Mouse (Mus musculus) limb, embryonic 10.5 days (tissue): ENCODE measurements around the gene Itpr1. TPM values are rescaled to one million over a fixed set of nuclear protein-coding genes. Genes with fewer than 3 reads are reported as not detected.

ENCODE experiments used
- DNase-seq: peaks from one replicate; pipeline ENCODE4 v3.0.0-alpha.2; 2017; ENCODE audit warnings: low spot score
- H3K27ac ChIP-seq: fragments of 300-500 bp; sonication (generic); 2 replicates; pipeline ENCODE4 v1.5.1; 2016; ENCODE audit warnings: mild to moderate bottlenecking
- H3K27me3 ChIP-seq: fragments of 300-500 bp; sonication (generic); 2 replicates; pipeline ENCODE4 v1.6.1; 2016; ENCODE audit warnings: low read depth, mild to moderate bottlenecking; ENCODE audit not compliant: poor library complexity, severe bottlenecking
- H3K36me3 ChIP-seq: fragments of 300-500 bp; sonication (generic); 2 replicates; pipeline ENCODE4 v1.6.1; 2016; ENCODE audit warnings: mild to moderate bottlenecking, moderate library complexity
- H3K4me1 ChIP-seq: fragments of 300-500 bp; sonication (generic); 2 replicates; pipeline ENCODE4 v1.6.1; 2016
- H3K4me3 ChIP-seq: fragments of 300-500 bp; sonication (generic); 2 replicates; pipeline ENCODE4 v1.5.1; 2016; ENCODE audit warnings: mild to moderate bottlenecking, moderate library complexity
- H3K9me3 ChIP-seq: fragments of 300-500 bp; sonication (generic); replicated peaks from 2 replicates; pipeline ENCODE4 v1.6.1; 2016; ENCODE audit warnings: mild to moderate bottlenecking
- WGBS: fragments of 180-500 bp; shearing (Covaris S2); methylation state at CpG from one replicate; pipeline ENCODE4 v1.1.7; 2016; 5-methylcytosine and 5-hydroxymethylcytosine counted together
- polyA plus RNA-seq: library from polyadenylated mRNA; unstranded; fragments of >200 nt; fragmentation: Nextera tagmentation; extraction: Ambion mirVana; gene quantifications from 2 replicates; pipeline ENCODE4 v1.2.1, GENCODE M21; 2016

Gene Itpr1
- polyA plus RNA-seq, 1 experiment from 2014 or later: 9.8 TPM

- no peak overlapping the region for H3K27ac ChIP-seq
- no peak overlapping the region for H3K4me3 ChIP-seq
- H3K36me3 ChIP-seq: peaks cover 6% of the 10 kb centered on the region; the same call in 1 of the 2 replicates
- no peak for DNase-seq
- no peaks in the 10 kb centered on the region for H3K9me3 ChIP-seq
- H3K27me3 ChIP-seq: no peaks in the 10 kb centered on the region
- peaks cover 16% of the 10 kb centered on the region for H3K4me1 ChIP-seq
- 79% methylated on average over 5 of the region's 5 CpGs for WGBS
These were observed 9.5 kb downstream of the Itpr1 start for GRCm38 (mm10) chr6:108222435-108222834.

- Histone ChIP-seq H3K27ac (no peak overlapping the region), H3K4me3 (no peak overlapping the region), H3K27me3 (no peaks in the 10 kb centered on the region), H3K4me1 (peaks cover 16% of the 10 kb centered on the region), H3K36me3 (peaks cover 5% of the 10 kb centered on the region; the same call in 1 of the 2 replicates), H3K9me3 (no peaks in the 10 kb centered on the region)
- no peak for DNase-seq
- WGBS: 90% methylated on average over 5 of the region's 5 CpGs
These were observed 10.0 kb downstream of the Itpr1 start for GRCm38 (mm10) chr6:108222875-108223274.

GRCm38 (mm10) chr6:108224361-108224760, 11.5 kb downstream of the Itpr1 start:
- Histone ChIP-seq H3K4me3 (no peak overlapping the region), H3K9me3 (no peaks in the 10 kb centered on the region), H3K4me1 (peaks cover 24% of the 10 kb centered on the region), H3K36me3 (no peaks in the 10 kb centered on the region), H3K27ac (no peak overlapping the region), H3K27me3 (no peaks in the 10 kb centered on the region)
- no peak for DNase-seq
- WGBS: 93% methylated on average over 4 of the region's 4 CpGs

GRCm38 (mm10) chr6:108225027-108225426, 12.1 kb downstream of the Itpr1 start:
- Histone ChIP-seq H3K9me3 (no peaks in the 10 kb centered on the region), H3K27ac (no peak overlapping the region), H3K4me3 (no peak overlapping the region), H3K27me3 (no peaks in the 10 kb centered on the region), H3K36me3 (no peaks in the 10 kb centered on the region), H3K4me1 (peaks cover 24% of the 10 kb centered on the region)
- 89% methylated on average over 2 of the region's 2 CpGs for WGBS
- no peak for DNase-seq

- Histone ChIP-seq H3K4me3 (no peak overlapping the region), H3K4me1 (peaks cover 24% of the 10 kb centered on the region), H3K27ac (peak overlapping the region; percentile 66; the same call in 1 of the 2 replicates), H3K9me3 (no peaks in the 10 kb centered on the region), H3K36me3 (no peaks in the 10 kb centered on the region), H3K27me3 (no peaks in the 10 kb centered on the region)
- DNase-seq: no peak
- WGBS: 50% methylated on average over 7 of the region's 7 CpGs
These were observed 13.3 kb downstream of the Itpr1 start for GRCm38 (mm10) chr6:108226230-108226629.

- Histone ChIP-seq H3K4me1 (peaks cover 32% of the 10 kb centered on the region), H3K27me3 (no peaks in the 10 kb centered on the region), H3K27ac (no peak overlapping the region), H3K9me3 (no peaks in the 10 kb centered on the region), H3K36me3 (no peaks in the 10 kb centered on the region), H3K4me3 (no peak overlapping the region)
- DNase-seq: no peak
- 89% methylated on average over 6 of the region's 6 CpGs for WGBS
These were observed 14.6 kb downstream of the Itpr1 start for GRCm38 (mm10) chr6:108227461-108227860.

GRCm38 (mm10) chr6:108228048-108228447, 15.2 kb downstream of the Itpr1 start:
- no peaks in the 10 kb centered on the region for H3K36me3 ChIP-seq
- H3K4me3 ChIP-seq: no peak overlapping the region
- no peak overlapping the region for H3K27ac ChIP-seq
- H3K9me3 ChIP-seq: no peaks in the 10 kb centered on the region
- H3K27me3 ChIP-seq: no peaks in the 10 kb centered on the region
- WGBS: 61% methylated on average over 6 of the region's 6 CpGs
- H3K4me1 ChIP-seq: peaks cover 38% of the 10 kb centered on the region
- DNase-seq: no peak

- no peaks in the 10 kb centered on the region for H3K9me3 ChIP-seq
- H3K4me3 ChIP-seq: no peak overlapping the region
- no peaks in the 10 kb centered on the region for H3K36me3 ChIP-seq
- DNase-seq: no peak
- H3K27me3 ChIP-seq: no peaks in the 10 kb centered on the region
- no peak overlapping the region for H3K27ac ChIP-seq
- H3K4me1 ChIP-seq: peaks cover 43% of the 10 kb centered on the region
- WGBS: 10% methylated on average over 2 of the region's 2 CpGs
These were observed 15.7 kb downstream of the Itpr1 start for GRCm38 (mm10) chr6:108228601-108229000.

GRCm38 (mm10) chr6:108230608-108231007, 17.7 kb downstream of the Itpr1 start:
- Histone ChIP-seq H3K27me3 (no peaks in the 10 kb centered on the region), H3K27ac (no peak overlapping the region), H3K9me3 (no peaks in the 10 kb centered on the region), H3K4me3 (no peak overlapping the region), H3K4me1 (peaks cover 53% of the 10 kb centered on the region), H3K36me3 (no peaks in the 10 kb centered on the region)
- no peak for DNase-seq
- whole genome bisulfite sequencing: 90% methylated on average over 3 of the region's 3 CpGs

- H3K9me3 ChIP-seq: no peaks in the 10 kb centered on the region
- H3K27me3 ChIP-seq: no peaks in the 10 kb centered on the region
- no peak overlapping the region for H3K4me3 ChIP-seq
- no peak overlapping the region for H3K27ac ChIP-seq
- no peak for DNase-seq
- H3K36me3 ChIP-seq: no peaks in the 10 kb centered on the region
- 76% methylated on average over 11 of the region's 11 CpGs for WGBS
- H3K4me1 ChIP-seq: peaks cover 58% of the 10 kb centered on the region
These were observed 19.2 kb downstream of the Itpr1 start for GRCm38 (mm10) chr6:108231892-108232710.

GRCm38 (mm10) chr6:108233070-108233469, 20.2 kb downstream of the Itpr1 start:
- WGBS: 36% methylated on average over 6 of the region's 6 CpGs
- DNase-seq: no peak
- Histone ChIP-seq H3K9me3 (no peaks in the 10 kb centered on the region), H3K36me3 (no peaks in the 10 kb centered on the region), H3K4me3 (no peak overlapping the region), H3K4me1 (peaks cover 68% of the 10 kb centered on the region), H3K27me3 (no peaks in the 10 kb centered on the region), H3K27ac (peak overlapping the region; percentile 53; the same call in 1 of the 2 replicates)

- Histone ChIP-seq H3K36me3 (no peaks in the 10 kb centered on the region), H3K27ac (0 out of 2 replicates have a peak overlapping the region, but pooled peaks have one; percentile 20), H3K4me3 (no peak overlapping the region), H3K4me1 (peaks cover 75% of the 10 kb centered on the region), H3K9me3 (no peaks in the 10 kb centered on the region), H3K27me3 (no peaks in the 10 kb centered on the region)
- no peak for DNase-seq
- WGBS: 79% methylated on average over 6 of the region's 6 CpGs
These were observed 21.6 kb downstream of the Itpr1 start for GRCm38 (mm10) chr6:108234536-108234935.

GRCm38 (mm10) chr6:108235680-108236123, 22.8 kb downstream of the Itpr1 start:
- H3K4me1 ChIP-seq: peaks cover 85% of the 10 kb centered on the region
- WGBS: 18% methylated on average over 13 of the region's 13 CpGs
- H3K36me3 ChIP-seq: no peaks in the 10 kb centered on the region
- no peaks in the 10 kb centered on the region for H3K27me3 ChIP-seq
- no peaks in the 10 kb centered on the region for H3K9me3 ChIP-seq
- peak overlapping the region; percentile 77 for H3K27ac ChIP-seq
- DNase-seq: peak; percentile 61
- H3K4me3 ChIP-seq: no peak overlapping the region
